Mouse (Mus musculus) ES-Bruce4 (cell line): ENCODE data around the gene Grap2.

ENCODE experiments used
- CTCF ChIP-seq: IDR thresholded peaks from one replicate; pipeline ENCODE4 v1.8.1; 2011; ENCODE audit warnings: low read depth, low read length
- EP300 ChIP-seq: IDR thresholded peaks from 2 replicates; pipeline ENCODE4 v1.6.1; 2011; ENCODE audit warnings: low read depth, low read length; ENCODE audit not compliant: insufficient read depth
- POLR2A ChIP-seq: IDR thresholded peaks from one replicate; pipeline ENCODE4 v1.8.1; 2011; ENCODE audit warnings: low read length; ENCODE audit not compliant: insufficient read depth

DNA sequence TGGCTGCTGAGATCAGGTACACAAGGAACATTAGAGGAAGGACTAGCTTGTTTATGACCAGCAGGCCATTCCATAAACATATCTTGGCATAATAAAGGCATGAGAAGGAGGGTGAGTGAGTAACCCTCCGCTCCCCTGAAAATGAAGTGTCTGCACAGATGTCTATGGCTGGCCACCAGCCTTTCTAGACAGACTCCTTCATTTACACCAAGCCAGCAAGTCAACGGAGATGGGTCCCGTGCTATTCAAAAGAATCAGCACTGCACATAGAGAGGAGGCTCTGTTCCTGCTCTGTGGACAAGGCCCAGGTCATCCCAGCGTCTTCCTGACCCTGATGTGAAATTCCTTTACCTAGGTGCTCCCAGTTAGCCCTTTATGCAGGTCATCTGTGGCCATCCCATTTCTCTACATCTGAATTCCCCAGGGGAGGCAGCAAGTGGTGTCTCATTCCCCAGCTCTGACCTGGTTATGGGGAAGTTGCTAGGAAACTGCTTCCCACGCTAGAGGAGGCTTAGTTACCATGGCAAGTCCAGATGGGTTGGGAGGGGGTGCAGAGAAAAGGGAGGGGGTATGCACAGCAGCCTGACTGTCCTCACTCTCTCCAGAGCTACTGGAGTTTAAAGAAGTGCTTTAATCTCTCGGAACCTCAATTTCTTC lies 86.5 kb downstream of the Grap2 start:
- no peak for TF ChIP-seq CTCF
- no peak for TF ChIP-seq EP300
- no peak for TF ChIP-seq POLR2A
